Mouse (Mus musculus) G1E (cell line): ENCODE data around the gene Rars2. TPM values are rescaled to one million over a fixed set of nuclear protein-coding genes. Genes with fewer than 3 reads are reported as not detected.
"Not testable (repeated sequence)": the region's sequence is repeated elsewhere in the genome, so short reads cannot be mapped to it uniquely, and the experiment has no call there.

Source experiments
- ATAC-seq: 2 replicates; pipeline ENCODE4 v1.8.0; 2016; ENCODE audit warnings: mild to moderate bottlenecking; ENCODE audit not compliant: insufficient number of reproducible peaks, poor library complexity, low FRiP score, severe bottlenecking; ENCODE audit errors: extremely low read depth
- DNase-seq: peaks from one replicate; pipeline ENCODE4 v3.0.0; 2012; ENCODE audit warnings: low spot score
- H3K27me3 ChIP-seq: 2 replicates; pipeline ENCODE4 v1.6.1; 2012; ENCODE audit warnings: mild to moderate bottlenecking, low read length, inconsistent platforms; ENCODE audit not compliant: insufficient read depth
- H3K36me3 ChIP-seq: replicated peaks from 2 replicates; pipeline ENCODE3; 2012; ENCODE audit warnings: mild to moderate bottlenecking, inconsistent platforms
- H3K4me1 ChIP-seq: 2 replicates; pipeline ENCODE4 v1.6.1; 2012; ENCODE audit warnings: low read depth, low read length, inconsistent platforms, mixed read lengths; ENCODE audit not compliant: insufficient read depth
- H3K4me3 ChIP-seq: 2 replicates; pipeline ENCODE4 v1.5.1; 2012; ENCODE audit warnings: low read depth, mild to moderate bottlenecking, inconsistent platforms, low read length, moderate library complexity, mixed read lengths
- H3K9me3 ChIP-seq: replicated peaks from 2 replicates; pipeline ENCODE4 v1.6.1; 2012; ENCODE audit warnings: inconsistent platforms
- CTCF ChIP-seq: IDR thresholded peaks from 2 replicates; pipeline ENCODE4 v1.5.1; 2012; ENCODE audit warnings: low read depth, low read length, inconsistent platforms, mixed read lengths
- GATA1 ChIP-seq: IDR thresholded peaks from 2 replicates; pipeline ENCODE4 v1.6.1; 2012; ENCODE audit warnings: borderline replicate concordance, low read length, inconsistent platforms, mixed read lengths
- GATA2 ChIP-seq: IDR thresholded peaks from 2 replicates; pipeline ENCODE4 v1.6.1; 2012; ENCODE audit warnings: low read depth, low read length, inconsistent platforms, borderline replicate concordance
- POLR2AphosphoS5 ChIP-seq: IDR thresholded peaks from 2 replicates; pipeline ENCODE4 v1.6.1; 2012; ENCODE audit warnings: low read depth, low read length, inconsistent platforms; ENCODE audit not compliant: insufficient replicate concordance
- TAL1 ChIP-seq: conservative IDR thresholded peaks from 2 replicates; pipeline ENCODE4 v1.6.1; 2012; ENCODE audit warnings: low read depth, low read length, inconsistent platforms, mixed read lengths
- polyA plus RNA-seq: library from polyadenylated mRNA; stranded (reverse); fragments of >175 nt; gene quantifications from 2 replicates; pipeline ENCODE4 v1.2.3, GENCODE M21; 2012
- total RNA-seq, 2 experiments: library from RNA; stranded (forward) in 1 of 2; stranded (reverse) in 1 of 2; fragments of 200-1000 nt in 1 of 2; fragments of >200 nt in 1 of 2; fragmentation: Nextera tagmentation in 1 of 2; gene quantifications; 2 replicates each; pipeline ENCODE4 v1.2.3; 2014 to 2017

Rars2 gene
- total RNA-seq (2014; fragmentation: Nextera tagmentation) (76.8 and 93.8 TPM in 2 replicates), total RNA-seq (2017) (49.3 and 54.9 TPM in 2 replicates), polyA plus RNA-seq (2.9 and 5.2 TPM in 2 replicates)

- H3K9me3 ChIP-seq = no peaks in the 10 kb centered on the region
- peaks cover 28% of the 10 kb centered on the region for H3K36me3 ChIP-seq
- H3K4me3 ChIP-seq = peak within 1 kb of the TSS; percentile 91
- no peaks in the 10 kb centered on the region for H3K27me3 ChIP-seq
- peaks cover 29% of the 10 kb centered on the region for H3K4me1 ChIP-seq
- ATAC-seq = peak; percentile 71
- peak; percentile 74 for DNase-seq
- TF ChIP-seq GATA1 (no peak), CTCF (no peak), TAL1 (no peak), GATA2 (no peak), POLR2AphosphoS5 (no peak)
Observed at GRCm38 (mm10) chr4:34614630-34615094, at the start of gene Rars2, which contains the start of gene Orc3. Rars2 (plus strand) TSS chr4:34614957. Orc3 (minus strand) TSS chr4:34614944.

GRCm38 (mm10) chr4:34566226-34566625 lies 48.5 kb upstream of the Rars2 start:
- no peak for ATAC-seq
- Histone ChIP-seq H3K4me1 (peaks cover 11% of the 10 kb centered on the region; the same call in 1 of the 2 replicates), H3K4me3 (no peak overlapping the region), H3K9me3 (no peaks in the 10 kb centered on the region), H3K36me3 (peaks cover 85% of the 10 kb centered on the region), H3K27me3 (no peaks in the 10 kb centered on the region)
- no peak for DNase-seq
- TF ChIP-seq GATA1 = no peak
- no peak for TF ChIP-seq TAL1
- TF ChIP-seq CTCF = no peak
- no peak for TF ChIP-seq GATA2
- no peak for TF ChIP-seq POLR2AphosphoS5

GRCm38 (mm10) chr4:34572876-34573275 lies 41.9 kb upstream of the Rars2 start:
- Histone ChIP-seq H3K4me1 (no peaks in the 10 kb centered on the region; the same call in 1 of the 2 replicates), H3K27me3 (no peaks in the 10 kb centered on the region), H3K4me3 (no peak overlapping the region), H3K9me3 (no peaks in the 10 kb centered on the region), H3K36me3 (peaks cover 97% of the 10 kb centered on the region)
- no peak for TF ChIP-seq GATA1
- TF ChIP-seq CTCF = no peak
- no peak for TF ChIP-seq GATA2
- no peak for TF ChIP-seq TAL1
- TF ChIP-seq POLR2AphosphoS5 = no peak
- ATAC-seq (no peak), DNase-seq (no peak)

GRCm38 (mm10) chr4:34577028-34577427 lies 37.7 kb upstream of the Rars2 start:
- no peak for DNase-seq
- no peaks in the 10 kb centered on the region; the same call in 1 of the 2 replicates for H3K4me1 ChIP-seq
- no peak overlapping the region for H3K4me3 ChIP-seq
- H3K36me3 ChIP-seq = peaks cover 94% of the 10 kb centered on the region
- H3K27me3 ChIP-seq = no peaks in the 10 kb centered on the region
- H3K9me3 ChIP-seq = no peaks in the 10 kb centered on the region
- no peak for TF ChIP-seq GATA1
- no peak for TF ChIP-seq TAL1
- TF ChIP-seq CTCF = no peak
- no peak for TF ChIP-seq POLR2AphosphoS5
- ATAC-seq = no peak; the same call in 1 of the 2 replicates

- peaks cover 94% of the 10 kb centered on the region for H3K36me3 ChIP-seq
- no peak overlapping the region for H3K4me3 ChIP-seq
- H3K4me1 ChIP-seq = peaks cover 2% of the 10 kb centered on the region; the same call in 1 of the 2 replicates
- DNase-seq (no peak), ATAC-seq (no peak)
- TF ChIP-seq GATA1 = no peak
- H3K9me3 ChIP-seq = no peaks in the 10 kb centered on the region
- no peaks in the 10 kb centered on the region for H3K27me3 ChIP-seq
Observed at GRCm38 (mm10) chr4:34579215-34579614, 35.5 kb upstream of the Rars2 start.

GRCm38 (mm10) chr4:34581489-34581888 lies 33.3 kb upstream of the Rars2 start:
- DNase-seq, H3K4me1 ChIP-seq, H3K4me3 ChIP-seq, ATAC-seq, H3K27me3 ChIP-seq, H3K9me3 ChIP-seq: not testable (repeated sequence)
- H3K36me3 ChIP-seq = peaks cover 87% of the 10 kb centered on the region

- Histone ChIP-seq H3K9me3 (no peaks in the 10 kb centered on the region), H3K4me3 (no peak overlapping the region), H3K36me3 (peaks cover 85% of the 10 kb centered on the region), H3K4me1 (peaks cover 2% of the 10 kb centered on the region; the same call in 1 of the 2 replicates), H3K27me3 (no peaks in the 10 kb centered on the region)
- DNase-seq = no peak
- ATAC-seq = no peak
- no peak for TF ChIP-seq POLR2AphosphoS5
- TF ChIP-seq CTCF = no peak
- TF ChIP-seq GATA1 = no peak
- TF ChIP-seq TAL1 = no peak
- TF ChIP-seq GATA2 = no peak
Observed at GRCm38 (mm10) chr4:34581990-34582389, 32.8 kb upstream of the Rars2 start.
